Mouse (Mus musculus) kidney, adult 8-10 months (tissue): ENCODE measurements around the gene Rp9.
A peak's percentile ranks its signal among the peaks of the same experiment; 100 is the strongest.
"Not testable (repeated sequence)": the region's sequence is repeated elsewhere in the genome, so short reads cannot be mapped to it uniquely, and the experiment has no call there.

Experiments
- DNase-seq, 2 experiments: peaks; one replicate each; pipeline ENCODE4 v3.0.0; 2022

The Rp9 gene

GRCm38 (mm10) chr9:22457142-22457835 is 12.3 kb downstream of the Rp9 start:
- no peak for DNase-seq

DNA sequence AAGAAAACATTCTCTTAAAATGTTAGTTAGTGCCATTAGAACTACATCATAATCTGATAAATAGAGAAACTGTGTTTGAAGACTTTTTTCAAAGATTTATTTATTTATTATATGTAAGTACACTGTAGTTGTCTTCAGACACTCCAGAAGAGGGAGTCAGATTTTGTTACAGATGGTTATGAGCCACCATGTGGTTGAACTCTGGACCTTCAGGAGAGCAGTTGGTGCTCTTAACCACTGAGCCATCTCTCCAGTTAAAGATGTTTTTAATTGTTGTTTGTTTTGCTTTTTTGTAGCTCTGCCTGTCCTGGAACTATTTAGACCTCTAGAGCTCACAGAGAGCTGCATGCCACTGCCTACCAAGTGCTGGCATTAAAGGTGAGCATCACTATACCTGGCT is 14.5 kb downstream of the Rp9 start:
- no peak for DNase-seq

DNA sequence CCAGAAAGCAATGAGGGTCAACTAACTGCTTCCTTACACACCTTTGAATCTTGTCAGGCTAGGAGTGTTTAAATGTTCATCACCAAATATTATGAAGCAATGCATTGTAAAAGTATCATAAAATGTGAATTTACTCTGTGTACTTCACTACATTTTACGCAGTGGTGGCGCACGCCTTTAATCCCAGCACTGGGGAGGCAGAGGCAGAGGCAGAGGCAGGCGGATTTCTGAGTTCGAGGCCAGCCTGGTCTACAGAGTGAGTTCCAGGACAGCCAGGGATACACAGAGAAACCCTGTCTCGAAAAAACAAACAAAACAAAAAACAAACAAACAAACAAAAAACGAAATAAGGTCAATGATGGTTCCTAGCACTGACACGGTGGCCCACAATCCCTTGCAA is 15.6 kb downstream of the Rp9 start, which contains the start of gene Gm17545:
Gene Gm17545 (plus strand): TSS at position 301 of the 400 bp plus-strand sequence.
- not testable (repeated sequence) for DNase-seq

- DNase-seq = no peak
Measured at GRCm38 (mm10) chr9:22453501-22453924, 16.0 kb downstream of the Rp9 start.

GRCm38 (mm10) chr9:22452697-22453096 is 16.8 kb downstream of the Rp9 start:
- no peak for DNase-seq

DNA sequence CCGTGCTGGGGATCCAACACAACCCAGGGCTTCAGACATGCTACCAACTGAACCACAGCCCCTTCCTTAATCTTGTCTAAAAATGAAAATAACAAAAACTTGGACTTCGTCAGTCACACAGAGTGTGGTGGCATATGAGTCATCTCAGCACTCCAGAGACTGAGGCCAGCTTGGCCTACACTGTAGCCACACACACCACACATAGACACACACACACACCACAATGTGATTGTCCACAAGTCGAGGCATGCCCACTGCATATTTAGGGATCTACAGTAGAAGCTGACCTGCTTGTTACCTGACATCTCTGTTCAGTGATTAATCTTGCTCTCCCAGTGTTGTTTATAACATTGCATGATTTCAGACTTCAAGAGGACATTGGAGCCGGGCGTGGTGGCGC is 20.3 kb downstream of the Rp9 start:
- no peak for DNase-seq

DNA sequence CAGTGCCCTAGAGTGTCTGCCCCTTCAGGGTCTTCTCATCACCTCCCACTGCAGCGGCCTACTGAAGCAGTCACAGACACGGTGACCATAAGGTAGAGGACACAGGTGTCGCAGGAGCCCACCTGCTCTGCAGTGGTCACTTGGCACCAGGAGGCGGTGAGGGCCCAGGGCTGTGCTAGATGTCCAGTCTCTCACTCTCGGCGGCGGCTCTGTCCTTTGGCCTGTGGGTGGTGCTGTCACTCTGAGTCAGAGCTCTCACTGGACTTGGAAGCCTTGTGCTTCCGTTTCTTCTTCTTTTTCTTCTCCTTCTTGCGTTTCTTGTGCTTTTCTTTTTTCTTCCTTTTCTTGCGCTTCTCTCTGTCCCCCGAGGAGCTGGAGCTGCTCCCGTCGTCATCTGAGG is 21.1 kb downstream of the Rp9 start:
- DNase-seq = no peak

DNA sequence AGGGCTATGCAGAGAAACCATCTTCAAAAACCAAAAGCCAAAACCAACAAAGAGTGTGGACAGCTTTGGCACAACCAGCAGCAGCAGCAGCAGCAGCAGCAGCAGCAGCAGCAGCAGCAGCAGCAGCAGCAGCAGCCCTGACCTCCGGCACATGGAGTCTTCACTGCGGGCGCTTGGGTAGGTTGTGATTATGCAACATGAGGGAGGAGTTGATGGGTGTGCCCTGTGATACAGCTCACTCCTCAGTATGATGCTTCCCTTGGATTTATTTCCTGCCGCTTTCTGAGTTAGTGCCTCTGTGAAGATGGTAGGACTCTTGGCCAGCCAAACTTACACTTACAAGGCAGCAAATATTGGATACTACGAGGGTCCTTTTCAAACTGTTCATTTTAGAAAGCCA is 22.3 kb downstream of the Rp9 start:
- no peak for DNase-seq

GRCm38 (mm10) chr9:22445123-22445522 is 24.4 kb downstream of the Rp9 start:
- DNase-seq = no peak

DNA sequence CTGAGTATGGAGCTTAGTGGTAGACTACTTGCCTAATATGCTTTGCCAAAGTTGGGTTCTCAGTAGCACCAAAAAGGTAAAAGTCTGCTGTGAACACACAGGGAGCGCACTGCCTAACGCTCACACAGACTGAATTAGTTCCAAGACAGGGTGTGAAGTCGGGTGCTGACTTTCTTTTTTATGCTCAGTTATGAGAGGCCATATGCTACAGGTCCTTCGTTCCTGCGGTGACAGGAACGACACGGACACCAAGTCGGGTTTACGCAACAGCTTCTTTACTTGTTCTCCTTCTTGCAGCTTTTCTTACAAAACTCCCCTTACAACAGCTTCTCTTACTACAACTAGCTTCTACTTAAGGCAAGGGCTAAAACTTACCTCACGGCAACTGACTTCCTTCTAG is 26.4 kb downstream of the Rp9 start:
- DNase-seq = no peak

DNA sequence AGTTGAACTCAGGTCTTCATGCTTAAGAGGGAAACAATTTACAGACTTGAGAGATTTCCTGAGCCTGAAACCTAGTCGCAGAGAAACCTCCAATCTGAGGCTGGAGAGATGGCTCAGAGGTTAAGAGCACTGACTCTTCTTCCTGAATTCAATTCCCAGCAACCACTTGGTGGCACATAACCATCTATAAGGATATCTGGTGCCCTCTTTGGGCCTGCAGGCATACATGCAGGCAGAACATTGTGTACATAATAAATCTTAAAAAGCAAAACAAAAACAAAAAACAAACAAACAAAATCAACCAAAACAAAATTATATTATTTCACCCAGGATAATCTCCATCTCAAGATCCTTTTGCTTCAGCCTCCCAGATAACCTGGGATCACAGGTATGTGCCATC is 30.7 kb downstream of the Rp9 start:
- DNase-seq = no peak

- DNase-seq = no peak
Measured at GRCm38 (mm10) chr9:22434101-22434500, 35.4 kb downstream of the Rp9 start.

GRCm38 (mm10) chr9:22433221-22433620 is 36.3 kb downstream of the Rp9 start:
- no peak for DNase-seq

GRCm38 (mm10) chr9:22430315-22430840 is 39.2 kb downstream of the Rp9 start:
- DNase-seq = no peak

DNA sequence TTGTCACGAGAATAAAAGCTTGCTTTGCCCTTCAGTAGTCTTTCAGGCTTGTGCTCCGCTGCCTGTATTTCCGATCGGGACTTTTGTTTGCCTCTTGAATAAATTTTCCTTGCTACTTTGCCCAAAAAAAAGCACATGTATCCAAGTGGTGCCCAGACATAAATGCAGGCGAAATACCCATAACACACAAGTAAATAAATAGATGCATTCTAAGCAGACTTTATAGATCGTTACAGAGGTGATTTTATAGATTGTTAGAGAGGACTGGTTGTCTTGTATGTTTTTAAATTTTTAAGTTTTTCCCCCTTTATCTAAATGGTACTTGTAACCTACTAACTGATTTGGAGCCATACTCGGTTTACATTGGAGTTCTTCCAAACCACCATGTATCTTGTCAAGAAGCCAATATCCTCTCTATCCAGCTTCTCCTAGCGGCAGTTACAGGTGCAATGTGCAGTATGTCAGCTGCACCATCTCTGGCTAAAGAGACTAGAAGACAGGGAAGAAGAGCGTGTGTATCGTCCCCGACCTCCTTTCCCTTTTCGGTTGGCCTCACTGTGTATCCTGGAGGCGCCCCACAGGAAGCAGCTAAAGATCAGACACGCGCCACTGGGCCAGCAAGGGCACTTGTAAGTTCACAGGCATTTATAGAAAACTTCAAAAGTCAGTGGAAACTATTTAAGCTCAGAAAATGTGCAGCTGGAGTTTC is 39.9 kb downstream of the Rp9 start:
- DNase-seq = peak; percentile 8 to 17

DNA sequence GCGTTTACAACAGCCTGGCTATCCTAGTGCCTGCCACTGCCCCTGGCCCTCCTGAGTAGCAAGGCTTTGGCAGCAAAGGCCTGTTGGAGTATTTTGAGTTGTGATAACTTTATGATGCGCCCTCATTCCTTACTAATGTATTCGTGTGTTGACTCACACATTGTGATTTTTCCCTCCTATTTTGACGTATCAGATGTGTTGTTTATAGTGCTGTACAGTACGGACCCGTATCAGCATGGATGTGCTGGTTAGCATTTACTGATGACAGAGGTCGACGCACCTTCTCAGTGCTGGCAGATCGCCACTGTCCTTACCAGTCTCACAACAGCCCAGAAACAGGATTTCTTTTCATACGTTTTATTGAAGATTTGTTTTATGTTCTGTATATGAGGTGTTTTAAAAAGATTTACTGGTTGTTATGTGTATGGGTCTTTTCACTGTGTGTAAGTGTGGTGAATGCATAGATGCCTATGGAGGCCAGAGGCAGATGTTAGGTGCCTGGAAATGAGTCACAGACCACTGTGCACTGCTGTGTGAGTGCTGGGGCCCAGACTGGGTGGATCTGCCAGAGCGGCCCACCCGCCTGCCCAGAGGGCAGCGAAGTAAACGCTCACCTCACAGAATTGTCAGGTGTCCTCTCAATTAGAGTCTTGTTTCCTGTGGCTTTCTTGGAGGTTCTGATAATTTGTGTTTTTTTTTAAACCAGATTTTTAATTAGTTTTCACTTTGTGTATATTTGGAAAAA is 40.7 kb downstream of the Rp9 start:
- no peak for DNase-seq

- DNase-seq = no peak
Measured at GRCm38 (mm10) chr9:22428028-22428665, 41.4 kb downstream of the Rp9 start.

DNA sequence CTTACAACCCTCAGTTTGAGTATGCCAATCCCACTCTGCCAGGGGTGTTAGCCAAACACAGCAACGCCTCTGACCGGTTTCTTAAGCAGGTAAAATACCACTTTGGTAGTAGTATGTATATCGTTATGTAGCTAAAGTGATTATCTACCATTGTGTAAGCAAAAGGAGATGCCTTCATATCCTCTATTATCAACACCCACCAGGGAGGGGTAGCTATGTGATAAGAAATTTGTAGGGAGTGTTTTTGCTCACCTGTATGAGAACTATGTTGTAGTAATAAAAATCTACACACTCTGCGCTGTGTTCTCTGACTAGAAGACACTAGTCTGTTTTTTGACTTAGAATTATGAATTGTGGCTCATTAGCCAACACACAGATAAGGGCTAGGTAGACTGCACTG is 44.8 kb downstream of the Rp9 start:
- no peak for DNase-seq

DNA sequence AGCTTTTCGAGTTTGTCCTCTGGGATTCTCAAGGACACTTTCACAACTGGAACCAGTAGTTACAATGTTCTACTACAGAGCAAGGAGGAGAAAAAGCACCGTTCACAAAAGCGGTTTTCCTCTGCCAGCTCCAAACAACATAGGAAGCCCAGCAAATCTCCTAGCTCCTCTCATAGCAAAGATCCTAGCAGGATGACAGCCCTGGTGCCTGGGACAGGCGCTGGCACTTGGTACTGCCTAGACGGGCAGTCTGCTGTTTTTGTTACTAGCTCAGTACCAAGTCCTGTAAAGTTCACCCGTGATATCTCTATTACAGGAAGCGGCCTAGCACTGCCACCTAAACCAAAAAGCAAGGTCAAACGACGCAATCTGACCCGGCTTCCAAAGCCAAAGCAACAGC is 45.3 kb downstream of the Rp9 start:
- no peak for DNase-seq

DNA sequence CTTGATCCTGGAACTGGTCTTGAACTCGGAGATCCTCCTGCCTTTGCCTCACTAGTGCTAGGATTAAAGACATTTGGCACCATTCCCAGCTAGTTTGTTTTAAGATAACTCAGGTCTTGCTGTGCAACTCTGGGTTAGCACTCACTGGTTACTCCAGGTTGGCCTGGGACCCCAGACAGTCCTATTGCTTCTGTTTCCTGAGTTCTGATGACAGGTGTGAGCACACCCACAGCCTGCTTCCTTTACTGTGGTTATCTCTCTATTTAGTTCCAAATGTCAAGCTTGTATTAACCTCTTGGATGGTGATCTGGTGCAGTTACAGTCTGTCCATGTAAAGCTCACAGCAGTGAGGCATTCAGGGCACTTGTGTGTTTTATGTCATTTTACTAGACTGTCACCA is 46.0 kb downstream of the Rp9 start:
- DNase-seq = no peak

- no peak for DNase-seq
Measured at GRCm38 (mm10) chr9:22422559-22422958, 47.0 kb downstream of the Rp9 start.

DNA sequence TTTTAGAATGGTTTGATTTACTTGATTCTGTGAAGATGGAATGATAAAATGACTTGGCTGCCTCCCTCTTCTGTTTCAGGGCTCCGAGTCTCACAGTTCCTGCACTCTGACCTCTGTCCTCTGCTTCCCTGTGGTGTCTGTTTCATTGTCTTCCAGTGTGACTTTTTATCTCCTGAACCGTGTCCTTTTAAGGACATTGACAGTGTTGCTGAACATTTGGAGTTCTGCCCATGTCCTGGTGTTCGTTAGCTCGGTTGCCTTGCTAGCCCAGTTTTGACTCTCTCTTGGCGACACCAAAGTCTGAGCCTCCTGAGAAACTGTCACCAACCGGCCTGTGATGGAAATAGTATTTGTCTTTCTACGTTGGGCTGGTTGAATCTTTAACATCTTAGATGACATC is 49.1 kb downstream of the Rp9 start:
- peak in 1 of 2 experiments; percentile 8 for DNase-seq

GRCm38 (mm10) chr9:22419877-22420276 is 49.7 kb downstream of the Rp9 start:
- no peak for DNase-seq
